Mouse (Mus musculus): ENCODE results near the gene Resp18. TPM values are rescaled to one million over a fixed set of nuclear protein-coding genes. Genes with fewer than 3 reads are reported as not detected.
A peak's percentile ranks its signal among the peaks of the same experiment; 100 is the strongest.

The Resp18 gene
- total RNA-seq, 2 experiments from 2014 or later: 104 to 114 TPM

DNA sequence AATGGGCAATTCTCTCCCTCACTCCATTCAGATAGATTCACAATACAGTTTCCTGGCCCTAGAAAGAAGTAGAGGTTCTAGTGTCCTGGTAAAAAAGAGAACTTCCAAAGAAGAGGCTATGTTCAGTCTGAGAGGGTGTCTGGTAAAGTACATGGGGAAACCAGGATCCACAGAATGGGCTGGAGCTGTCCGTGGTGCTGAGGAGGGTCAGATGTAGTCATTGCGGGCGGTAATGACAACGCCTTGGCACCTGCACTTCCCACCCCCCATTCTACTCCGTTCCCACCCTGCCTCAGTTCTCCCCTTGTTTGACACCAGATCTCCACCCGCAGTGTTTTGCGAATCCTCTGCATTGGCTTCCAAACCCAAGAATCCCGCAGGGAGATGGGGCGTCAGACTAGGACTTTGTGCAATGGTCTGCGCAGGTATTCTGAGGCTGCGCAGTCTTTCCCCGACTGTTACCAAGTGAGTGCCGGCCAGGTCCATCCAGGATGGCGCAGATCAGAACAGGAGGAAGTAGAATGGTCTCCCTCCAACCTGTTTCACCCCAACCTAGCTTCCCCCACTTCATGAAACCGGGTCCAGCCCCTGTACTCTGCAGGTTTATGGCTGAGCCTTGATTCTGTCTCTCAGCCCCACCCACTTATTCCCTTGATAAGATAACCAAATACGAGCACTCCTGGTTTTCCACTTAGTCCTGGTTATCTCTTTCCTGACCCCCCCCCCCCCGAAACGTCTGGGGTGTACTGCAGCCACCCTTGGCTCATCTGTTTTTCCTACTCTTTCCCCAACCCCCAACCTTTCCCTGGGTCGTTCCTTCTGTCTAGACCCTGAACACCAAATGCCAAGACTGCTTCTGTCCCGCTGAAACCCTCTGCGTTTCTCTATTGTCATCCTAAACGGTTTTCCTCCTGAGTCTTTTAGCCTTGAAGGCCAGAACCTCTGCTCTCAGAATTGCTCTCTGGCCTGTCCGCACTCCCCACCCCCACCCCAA lies 723 bp downstream of the Resp18 start:
- DNase-seq (ENCODE audit: low spot score in 2 of 2): no peak

DNA sequence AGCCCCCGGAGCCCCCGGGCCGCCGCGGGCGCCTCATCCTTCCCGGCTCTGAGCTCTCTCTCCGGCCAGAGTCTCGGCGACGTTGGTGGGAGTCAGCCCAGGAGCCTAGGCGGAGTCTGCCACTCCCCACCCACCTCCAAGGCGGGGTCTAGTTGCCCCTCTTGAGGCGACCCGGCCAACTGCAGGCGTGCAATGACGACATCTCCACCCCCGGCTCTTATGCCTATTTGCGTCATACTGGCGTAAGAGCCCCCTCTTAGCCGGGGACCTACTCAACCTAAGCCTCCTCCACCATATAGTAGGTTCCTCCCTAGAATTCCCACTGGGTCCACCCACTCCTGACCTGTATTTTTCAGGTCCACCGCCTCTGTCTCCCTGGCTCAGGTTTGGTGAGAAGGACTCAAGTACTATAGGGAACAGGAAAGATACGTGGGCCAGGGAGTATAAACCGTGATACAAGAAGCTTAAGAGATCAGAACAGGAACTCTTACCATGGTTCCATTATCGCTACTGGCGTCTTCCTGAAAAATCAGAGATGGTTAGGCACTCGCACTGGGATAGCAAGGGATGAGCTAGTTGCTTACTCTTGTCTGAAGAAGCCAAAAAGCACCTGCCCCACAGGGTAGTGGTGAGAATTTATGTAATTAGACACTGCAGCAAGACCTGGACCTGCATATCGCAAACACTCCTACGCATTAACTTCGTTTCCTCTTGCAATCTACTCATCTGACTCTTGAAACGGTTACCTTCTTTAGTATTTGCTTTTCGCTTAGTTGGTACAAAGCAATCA lies 13.9 kb downstream of the Resp18 start, which contains the start of gene Ptprn:
Gene Ptprn (minus strand): TSS at position 412 of the 790 bp plus-strand sequence.
- DNase-seq (ENCODE audit: low spot score in 2 of 2): peak; percentile 78 to 79

DNA sequence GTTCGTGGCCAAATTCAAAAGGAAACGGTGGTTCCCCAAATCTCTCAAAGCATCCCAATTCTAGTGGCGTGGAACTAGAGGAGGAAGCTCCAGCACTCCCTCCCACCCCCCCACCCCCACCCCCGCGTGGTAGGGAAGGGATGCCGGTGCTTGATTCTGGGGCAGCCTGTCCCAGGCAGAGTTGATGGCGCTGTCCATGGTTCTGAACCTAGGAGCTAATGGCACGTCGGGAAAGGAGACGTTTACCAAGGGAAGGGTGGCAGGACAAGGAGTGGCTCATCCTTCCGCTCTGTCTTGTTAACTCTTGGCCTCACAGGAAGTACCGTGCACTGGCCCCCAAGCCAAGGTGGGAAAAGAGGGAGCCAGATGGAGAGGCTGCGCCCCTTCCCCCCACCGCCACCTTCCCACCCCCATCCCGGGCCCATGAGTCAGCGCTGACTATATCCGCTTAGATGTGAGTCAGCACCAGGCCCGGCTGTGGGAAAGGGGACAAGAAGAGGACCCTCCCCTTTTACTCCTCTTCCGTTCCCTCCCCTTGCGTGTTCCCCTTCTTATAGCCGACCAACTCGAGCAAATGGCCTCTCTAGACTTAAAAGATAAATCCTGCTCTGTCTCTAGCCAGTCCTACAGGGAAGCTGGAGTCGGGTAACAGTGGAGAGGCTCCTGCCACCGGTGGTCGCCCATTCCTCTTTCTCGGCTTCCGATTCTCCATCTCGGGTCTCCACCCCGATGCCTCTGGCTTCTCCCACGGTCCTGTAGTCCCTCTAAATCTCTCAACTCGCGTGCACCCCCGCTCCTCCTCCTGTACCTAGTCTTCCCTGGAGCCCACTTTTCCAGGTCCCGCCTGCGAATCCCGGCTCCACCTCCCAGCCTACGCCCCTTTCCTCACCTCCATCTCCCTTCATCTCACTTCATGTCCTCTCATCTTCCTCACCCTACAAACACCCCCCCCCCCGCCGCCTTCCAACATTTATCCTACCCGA lies 15.0 kb downstream of the Resp18 start:
- peak in 1 of 2 experiments; percentile 61 for DNase-seq (ENCODE audit: low spot score in 2 of 2)

DNA sequence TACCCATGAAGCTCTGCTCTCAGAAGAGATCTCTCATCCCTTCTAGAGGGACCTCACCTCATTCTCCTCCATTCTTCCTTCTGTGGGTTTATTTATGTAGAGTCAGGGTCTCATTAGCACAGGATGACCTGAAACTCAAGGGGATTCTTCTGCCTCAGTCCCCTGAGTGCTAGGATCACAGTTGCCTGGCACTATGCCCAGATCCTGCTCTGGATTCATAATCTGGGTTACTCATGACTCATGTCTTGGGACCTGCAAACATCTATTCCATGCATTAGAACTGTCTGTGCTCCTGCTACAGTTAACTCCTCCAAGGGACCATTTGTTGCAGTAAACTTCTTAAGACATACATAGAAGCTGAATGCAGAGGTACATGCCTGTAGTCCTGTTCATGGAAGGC lies 16.9 kb downstream of the Resp18 start:
- DNase-seq (ENCODE audit: low spot score in 2 of 2): no peak

DNA sequence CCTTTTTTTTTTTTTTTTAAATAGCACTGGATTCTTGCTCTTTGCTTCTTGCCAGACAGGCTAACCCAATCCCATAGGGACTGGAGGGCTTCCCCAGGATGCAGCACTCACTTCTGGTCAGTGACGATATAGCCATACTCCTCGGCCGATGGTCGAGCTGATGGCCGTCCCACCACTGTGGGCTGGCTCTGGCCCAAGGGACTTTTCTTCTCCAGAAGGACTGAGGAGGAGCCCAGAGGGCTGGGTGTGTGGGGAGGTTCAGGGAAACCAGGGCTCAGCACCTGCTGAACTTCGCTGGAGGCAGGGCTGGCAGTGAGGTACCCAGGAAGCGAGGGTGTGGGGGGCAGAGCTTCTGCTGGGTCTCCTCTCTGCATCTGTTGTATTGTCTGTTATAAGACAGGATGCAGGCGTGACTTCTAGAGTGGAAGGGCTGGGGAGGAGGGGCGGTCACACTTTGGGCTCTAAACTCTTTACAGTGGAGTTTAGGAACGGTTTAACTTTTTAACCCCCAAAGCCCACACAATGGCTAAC lies 22.6 kb downstream of the Resp18 start:
- DNase-seq (ENCODE audit: low spot score in 2 of 2): no peak

DNA sequence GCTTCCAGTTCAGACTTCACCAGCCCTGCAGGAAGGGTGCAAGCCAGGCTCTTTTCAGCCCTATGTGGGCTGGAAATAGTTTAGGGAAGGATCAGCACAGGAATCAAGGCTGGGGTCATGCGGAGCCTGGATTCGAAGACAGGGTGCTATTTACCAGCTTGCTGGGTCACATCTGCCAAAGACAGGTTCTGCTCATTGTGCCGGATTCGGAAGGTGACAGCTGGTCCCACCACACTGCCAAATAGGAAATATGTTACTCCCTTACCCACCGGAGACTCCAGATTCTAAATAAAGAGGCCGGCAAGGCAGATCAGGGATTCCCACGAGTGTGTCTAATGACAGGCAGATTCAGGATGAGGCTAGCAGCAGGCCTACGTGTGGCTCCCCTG lies 23.6 kb downstream of the Resp18 start:
- DNase-seq (ENCODE audit: low spot score in 2 of 2): peak in 1 of 2 experiments; percentile 58

DNA sequence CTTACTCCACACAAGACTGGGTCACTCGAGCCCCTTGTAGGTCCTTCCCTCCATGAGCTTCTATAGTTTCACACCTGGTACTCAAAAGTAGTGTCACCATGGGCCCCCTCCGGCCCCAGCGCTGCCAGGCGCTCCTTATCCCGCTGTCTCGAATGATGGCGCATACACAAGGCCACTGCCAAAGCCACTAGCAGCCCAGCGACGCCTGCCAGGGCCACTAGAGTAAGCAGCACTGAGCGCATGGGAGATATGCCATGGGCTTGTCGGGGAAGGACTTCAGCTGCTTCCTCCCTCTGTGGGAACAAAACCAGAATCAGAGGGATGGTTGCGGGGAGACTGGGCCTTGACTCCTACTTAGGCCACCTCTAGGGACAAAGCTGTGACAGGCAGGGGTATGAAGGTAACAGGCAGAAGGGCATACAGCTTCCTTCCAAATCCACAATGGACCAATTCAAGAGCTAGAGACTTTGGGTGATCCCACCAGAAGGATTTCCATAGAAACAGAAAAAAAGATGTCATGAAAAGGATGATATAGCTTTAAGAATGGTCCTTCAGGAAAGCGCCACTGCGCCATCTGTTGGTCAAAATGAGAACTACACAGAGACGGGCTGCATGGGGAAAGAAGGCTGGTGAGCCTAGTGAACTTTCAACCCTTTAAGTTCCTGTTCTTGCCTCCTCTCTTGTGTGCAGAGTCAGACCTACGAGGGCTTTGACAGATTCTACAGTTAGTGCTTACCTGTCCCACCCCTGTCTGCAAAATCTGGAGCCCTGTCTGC lies 24.2 kb downstream of the Resp18 start:
- DNase-seq (ENCODE audit: low spot score in 2 of 2): peak; percentile 61 to 90

DNA sequence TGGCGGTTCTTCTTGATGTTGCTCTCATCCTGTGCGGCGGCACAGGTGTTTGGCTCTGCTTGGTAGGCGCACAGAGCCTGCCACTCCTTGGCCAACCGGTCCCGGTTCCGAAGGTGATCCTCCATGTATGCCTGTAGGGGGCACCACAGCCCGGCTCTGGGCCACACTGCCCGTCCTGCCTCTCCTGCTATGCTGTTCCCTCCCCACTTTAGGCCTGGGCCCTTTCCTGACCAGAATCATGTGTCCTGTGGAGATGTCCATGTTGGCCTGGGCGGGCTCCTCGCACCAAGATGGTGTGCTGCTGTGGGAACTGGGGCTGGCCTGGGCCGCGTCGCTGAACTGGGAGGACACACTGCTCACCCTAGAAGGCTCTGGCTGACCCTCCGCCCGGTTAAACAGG lies 25.2 kb downstream of the Resp18 start:
- DNase-seq (ENCODE audit: low spot score in 2 of 2): no peak

DNA sequence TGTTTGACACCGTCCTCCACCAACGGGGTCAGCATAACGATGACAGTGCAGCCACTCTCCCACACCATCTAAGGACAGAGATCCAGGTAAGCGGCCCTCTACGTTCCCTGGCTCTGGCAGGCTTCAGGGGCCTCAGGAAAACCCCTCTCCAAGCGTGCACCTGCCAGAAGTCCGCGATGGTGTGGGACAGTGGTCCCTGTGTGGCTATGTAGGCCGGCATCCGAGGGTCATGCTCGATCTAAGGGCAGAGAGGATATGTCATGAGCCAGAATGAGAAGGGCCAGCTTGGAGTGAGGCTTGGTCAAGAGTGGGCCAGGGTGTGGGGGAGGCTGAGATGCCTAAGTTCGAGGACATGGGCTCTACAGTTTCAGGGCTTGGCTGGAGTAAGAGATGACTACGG lies 25.9 kb downstream of the Resp18 start:
- DNase-seq (ENCODE audit: low spot score in 2 of 2): no peak

DNA sequence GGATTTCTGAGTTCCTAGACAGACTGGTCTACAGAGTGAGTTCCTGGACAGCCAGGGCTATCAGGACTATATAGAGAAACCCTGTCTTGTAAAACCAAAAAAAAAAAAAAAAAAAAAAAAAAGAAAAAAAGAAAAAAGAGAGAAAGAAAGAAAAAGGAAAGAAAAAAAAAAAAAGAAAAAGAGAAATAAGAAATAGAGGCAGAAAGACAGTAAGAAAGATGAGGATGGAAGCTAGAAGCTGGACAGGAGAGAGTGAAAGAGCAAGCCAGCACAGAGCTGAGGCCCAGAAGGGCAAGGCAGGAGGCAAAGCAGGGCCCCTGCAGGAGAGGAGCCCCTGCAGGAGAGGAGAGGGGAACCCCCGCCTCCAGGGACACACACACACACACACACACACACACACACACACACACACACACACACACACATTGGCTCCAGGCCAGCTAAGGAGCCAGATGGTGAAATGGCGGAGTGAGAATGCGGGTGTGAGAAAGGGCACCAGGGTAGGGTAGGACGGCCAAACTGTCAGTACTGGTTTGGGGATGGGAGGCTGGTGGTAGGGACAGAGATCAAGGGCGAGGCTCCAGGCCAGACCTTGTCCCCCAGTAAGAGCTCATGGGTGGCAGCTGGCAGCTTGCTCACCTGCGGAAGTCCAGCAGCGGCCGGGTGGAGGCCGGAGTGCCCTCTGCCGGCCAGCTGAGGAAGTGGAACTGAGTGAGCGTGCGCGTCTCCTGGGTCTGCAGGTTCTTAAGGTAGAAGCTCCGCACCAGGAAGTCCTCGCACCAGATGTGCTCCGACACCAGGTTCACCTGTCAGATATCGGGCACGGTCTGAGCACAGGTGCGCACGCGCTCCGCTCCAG lies 26.9 kb downstream of the Resp18 start:
- DNase-seq (ENCODE audit: low spot score in 2 of 2): peak in 1 of 2 experiments; percentile 70

DNA sequence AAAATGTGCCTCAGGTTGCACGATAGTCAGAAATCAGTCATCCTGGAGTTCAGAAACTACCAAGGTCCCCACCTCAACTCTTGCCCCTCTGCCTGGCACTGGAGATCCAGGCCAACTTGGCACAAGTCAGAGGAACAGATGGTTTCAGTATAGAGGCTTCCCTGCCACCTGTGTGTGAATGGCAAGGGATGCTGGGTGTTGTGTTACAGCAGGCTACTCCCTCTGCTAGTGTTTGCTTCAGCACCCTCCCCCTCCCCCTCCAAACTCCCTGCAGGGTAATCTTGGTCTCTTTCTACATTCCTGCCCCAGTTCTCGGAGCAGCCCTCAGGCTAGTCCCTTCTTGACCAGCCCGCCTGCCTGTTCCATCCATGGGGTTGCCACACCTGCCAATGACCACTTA lies 27.7 kb downstream of the Resp18 start:
- no peak for DNase-seq (ENCODE audit: low spot score in 2 of 2)

DNA sequence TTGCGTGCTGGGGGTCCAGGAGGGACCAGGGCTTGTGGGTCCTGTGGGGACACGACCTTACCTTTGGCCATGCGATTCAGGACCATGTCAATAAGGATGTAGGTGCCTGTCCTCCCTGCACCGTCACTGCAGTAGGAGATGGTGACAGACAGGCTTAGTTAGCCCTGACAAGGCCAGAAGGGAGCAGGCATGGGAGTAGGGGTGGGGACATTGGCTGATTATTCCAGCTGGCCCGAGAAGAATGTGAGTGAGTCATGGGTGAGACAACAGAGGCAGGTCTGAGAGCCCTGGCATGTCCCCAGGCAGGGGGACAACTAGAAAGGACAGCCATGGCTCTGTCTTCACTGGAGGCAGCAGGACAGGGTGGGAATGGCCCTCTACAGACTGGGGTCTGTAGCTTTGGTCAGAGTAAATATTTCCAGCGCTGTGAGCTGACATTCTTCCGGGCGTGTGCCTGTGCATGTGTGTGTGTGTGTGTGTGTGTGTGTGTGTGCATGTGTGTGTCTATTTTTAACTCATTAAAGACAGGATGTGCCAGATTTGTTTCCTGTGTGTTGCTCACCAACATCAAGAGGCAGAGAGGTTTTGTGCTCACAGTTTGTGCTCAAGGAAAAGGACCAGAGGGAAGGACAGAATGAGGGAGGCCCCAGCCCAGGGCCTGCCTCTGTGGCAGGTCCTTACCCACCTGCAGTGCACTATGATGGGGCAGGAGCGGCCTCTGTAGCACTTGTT lies 30.0 kb downstream of the Resp18 start:
- peak in 1 of 2 experiments; percentile 63 for DNase-seq (ENCODE audit: low spot score in 2 of 2)

DNA sequence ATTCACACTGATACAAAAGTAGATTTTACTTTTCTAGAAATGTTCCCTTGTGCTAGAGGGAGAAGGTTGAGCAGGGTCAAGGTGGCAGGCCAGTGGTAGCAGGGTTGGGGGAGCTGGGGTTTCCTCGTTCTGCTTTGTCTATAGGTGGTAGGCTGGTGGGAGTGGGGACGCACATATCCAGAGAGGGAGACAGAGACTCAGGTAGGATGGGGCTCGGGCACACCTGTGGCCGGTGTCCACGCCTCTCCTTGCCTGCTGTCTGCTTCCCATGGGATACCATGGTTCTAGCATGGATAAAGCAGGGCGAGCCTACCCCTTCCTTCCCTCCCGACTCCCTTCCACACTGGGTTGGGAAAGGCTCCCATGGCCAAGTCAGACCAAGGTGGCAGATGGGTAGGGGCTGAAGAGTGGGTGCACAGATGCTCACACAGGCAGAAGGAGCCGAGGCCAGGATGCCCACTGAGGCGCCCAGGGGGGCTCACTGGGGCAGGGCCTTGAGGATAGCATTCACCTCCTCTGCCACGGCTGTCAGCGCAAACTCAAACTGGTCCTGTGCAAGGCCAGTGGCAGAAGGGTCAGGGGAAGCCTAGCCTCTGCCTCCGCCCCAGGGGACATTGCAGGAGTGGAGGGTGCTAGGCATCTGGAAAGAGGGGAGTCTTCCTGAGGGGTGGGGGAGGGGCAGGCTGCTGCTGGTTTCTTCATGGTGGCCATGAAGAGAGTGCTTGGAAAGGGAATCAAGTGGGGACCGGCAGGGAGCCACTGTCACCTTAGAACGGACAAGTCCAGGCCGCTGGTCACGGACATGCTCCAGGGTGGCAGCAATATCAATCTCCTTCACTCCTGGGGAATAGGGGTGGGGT lies 30.9 kb downstream of the Resp18 start:
- DNase-seq (ENCODE audit: low spot score in 2 of 2): no peak

DNA sequence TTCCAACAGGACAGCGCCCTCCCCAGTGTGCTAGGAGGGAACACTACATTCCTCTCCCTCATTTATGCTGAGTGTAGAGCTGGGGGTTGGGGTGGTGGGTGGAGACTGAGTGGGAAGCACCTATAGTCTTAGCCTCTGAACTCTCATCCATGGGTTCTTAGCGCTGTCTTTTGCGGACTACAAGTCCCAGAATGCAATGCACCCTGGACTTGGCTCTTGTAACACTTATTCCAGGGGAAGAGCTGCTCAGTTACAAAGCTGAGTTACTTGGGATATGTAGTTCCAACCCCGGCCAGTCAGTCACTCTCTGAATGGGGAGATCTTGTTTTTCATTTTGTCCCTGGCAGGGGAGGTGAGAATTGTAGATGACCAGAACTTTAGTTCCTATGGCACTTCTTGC lies 33.4 kb downstream of the Resp18 start:
- peak; percentile 60 to 80 for DNase-seq (ENCODE audit: low spot score in 2 of 2)

DNA sequence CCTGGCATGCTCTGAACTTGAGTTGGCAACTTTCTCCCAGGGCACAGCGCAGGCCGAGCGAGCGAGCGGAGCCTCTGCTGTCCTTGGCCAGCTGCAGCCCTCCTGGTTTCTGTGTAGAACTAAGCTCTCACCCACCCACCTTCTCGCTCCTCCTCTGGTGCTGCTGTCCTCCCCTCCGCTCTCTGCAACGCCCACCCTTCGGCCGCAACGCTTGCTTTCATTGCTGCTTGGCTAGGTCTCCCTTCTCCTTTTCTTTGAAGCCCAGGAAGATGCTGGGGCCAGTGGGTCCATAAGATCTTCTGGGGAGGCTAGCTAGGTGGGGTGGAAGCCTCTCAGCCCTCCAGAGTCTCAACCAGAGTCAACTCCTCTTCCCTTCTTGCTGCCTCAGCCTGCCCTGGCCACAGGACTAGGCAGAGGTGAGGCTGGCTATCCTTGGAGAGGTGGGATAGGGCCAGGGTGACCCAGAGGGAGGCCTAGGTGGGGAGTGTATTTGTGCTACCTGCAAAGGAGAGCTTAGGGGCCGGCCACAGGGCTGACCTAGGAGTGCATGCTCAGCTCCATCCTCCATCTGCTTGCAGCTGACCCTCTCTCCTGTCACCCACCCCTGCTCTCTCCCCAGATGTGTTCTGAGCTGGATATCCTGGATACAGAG lies 33.9 kb downstream of the Resp18 start:
- DNase-seq (ENCODE audit: low spot score in 2 of 2): no peak

DNA sequence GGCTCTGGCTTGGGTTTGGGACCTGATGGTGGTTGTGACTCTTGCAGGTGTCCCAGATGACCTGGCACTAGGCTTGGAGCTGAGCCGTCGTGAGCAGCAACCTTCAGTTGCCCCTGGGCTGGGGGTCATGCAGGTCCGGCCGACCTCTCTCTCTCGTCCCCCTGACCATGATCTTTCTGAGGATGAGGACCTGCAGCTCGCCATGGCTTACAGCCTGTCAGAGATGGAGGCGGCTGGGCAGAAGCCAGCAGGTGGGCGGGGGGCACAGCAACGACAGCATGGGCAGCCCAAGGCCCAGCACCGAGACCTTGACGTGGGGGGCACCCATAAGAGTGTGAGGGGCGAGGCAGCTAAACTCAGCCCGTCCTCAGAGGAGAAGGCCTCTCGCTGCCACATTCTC lies 34.8 kb downstream of the Resp18 start:
- DNase-seq (ENCODE audit: low spot score in 2 of 2): no peak

DNA sequence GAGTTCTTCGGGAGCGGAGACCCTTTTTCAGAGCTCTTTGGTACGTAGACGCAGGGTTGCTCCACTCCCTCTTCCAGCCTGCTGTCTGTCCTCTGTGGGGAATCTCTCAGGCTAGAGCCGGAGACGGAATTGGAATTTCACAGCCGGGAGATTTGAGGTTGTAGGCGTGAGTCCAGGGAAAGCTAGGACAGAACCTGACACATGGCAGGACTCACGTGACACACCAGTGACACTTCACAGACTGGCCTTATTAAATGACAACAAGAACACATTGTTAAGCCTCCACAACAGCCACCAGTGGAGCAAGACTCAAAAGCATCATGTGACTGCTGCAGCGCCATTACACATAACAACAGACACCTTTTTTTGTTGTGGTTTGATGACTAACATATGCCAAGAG lies 38.6 kb downstream of the Resp18 start:
- peak in 1 of 2 experiments; percentile 71 for DNase-seq (ENCODE audit: low spot score in 2 of 2)
